Mouse (Mus musculus) E14TG2a.4 (cell line): ENCODE measurements around the gene Tenm4.

Experiments
- H3K27me3 ChIP-seq: 2 replicates; pipeline ENCODE4 v1.6.1; 2014; ENCODE audit warnings: low read length, control low read depth; ENCODE audit not compliant: insufficient read depth
- H3K36me3 ChIP-seq: 2 replicates; pipeline ENCODE4 v1.6.1; 2014; ENCODE audit warnings: low read length, control low read depth; ENCODE audit not compliant: insufficient read depth
- H3K4me1 ChIP-seq: replicated peaks from 2 replicates; pipeline ENCODE4 v1.6.1; 2014; ENCODE audit warnings: low read depth, low read length, control low read depth
- H3K4me3 ChIP-seq: replicated peaks from 2 replicates; pipeline ENCODE4 v1.5.1; 2014; ENCODE audit warnings: mild to moderate bottlenecking, low read length
- H3K9me3 ChIP-seq: 2 replicates; pipeline ENCODE4 v1.6.1; 2014; ENCODE audit warnings: low read length, control low read depth
- CTCF ChIP-seq: conservative IDR thresholded peaks from 2 replicates; pipeline ENCODE4 v1.5.1; 2014; ENCODE audit warnings: low read length
- NANOG ChIP-seq: IDR thresholded peaks from 2 replicates; pipeline ENCODE4 v1.6.1; 2014; ENCODE audit warnings: borderline replicate concordance, low read length, mixed read lengths
- POU5F1 ChIP-seq: IDR thresholded peaks from 2 replicates; pipeline ENCODE4 v1.6.1; 2014; ENCODE audit warnings: low read length, borderline replicate concordance

Gene Tenm4

DNA sequence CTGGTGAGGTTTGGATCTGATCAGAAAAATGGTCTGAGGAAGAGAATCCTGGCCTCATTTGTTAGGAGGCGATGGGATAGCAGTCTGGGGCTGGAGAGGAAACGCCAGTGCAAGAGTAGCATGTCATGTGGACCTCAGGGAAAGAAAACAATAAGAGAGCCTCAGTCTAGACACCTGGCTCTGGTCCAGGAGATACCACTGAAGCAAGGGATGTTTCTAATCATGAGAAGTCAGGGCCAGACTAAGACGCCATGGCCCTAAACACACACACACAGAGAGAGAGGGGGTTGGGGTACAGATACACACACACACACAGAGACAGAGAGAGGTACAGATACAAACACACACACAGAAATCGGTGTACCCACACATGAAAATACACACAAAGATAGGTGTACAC is 689.6 kb downstream of the Tenm4 start:
- H3K4me3 ChIP-seq = no peak overlapping the region
- H3K36me3 ChIP-seq = no peaks in the 10 kb centered on the region
- peaks cover 9% of the 10 kb centered on the region for H3K4me1 ChIP-seq
- no peak for TF ChIP-seq NANOG
- TF ChIP-seq CTCF = no peak
- TF ChIP-seq POU5F1 = no peak
- H3K27me3 ChIP-seq = no peaks in the 10 kb centered on the region
- H3K9me3 ChIP-seq = no peaks in the 10 kb centered on the region

DNA sequence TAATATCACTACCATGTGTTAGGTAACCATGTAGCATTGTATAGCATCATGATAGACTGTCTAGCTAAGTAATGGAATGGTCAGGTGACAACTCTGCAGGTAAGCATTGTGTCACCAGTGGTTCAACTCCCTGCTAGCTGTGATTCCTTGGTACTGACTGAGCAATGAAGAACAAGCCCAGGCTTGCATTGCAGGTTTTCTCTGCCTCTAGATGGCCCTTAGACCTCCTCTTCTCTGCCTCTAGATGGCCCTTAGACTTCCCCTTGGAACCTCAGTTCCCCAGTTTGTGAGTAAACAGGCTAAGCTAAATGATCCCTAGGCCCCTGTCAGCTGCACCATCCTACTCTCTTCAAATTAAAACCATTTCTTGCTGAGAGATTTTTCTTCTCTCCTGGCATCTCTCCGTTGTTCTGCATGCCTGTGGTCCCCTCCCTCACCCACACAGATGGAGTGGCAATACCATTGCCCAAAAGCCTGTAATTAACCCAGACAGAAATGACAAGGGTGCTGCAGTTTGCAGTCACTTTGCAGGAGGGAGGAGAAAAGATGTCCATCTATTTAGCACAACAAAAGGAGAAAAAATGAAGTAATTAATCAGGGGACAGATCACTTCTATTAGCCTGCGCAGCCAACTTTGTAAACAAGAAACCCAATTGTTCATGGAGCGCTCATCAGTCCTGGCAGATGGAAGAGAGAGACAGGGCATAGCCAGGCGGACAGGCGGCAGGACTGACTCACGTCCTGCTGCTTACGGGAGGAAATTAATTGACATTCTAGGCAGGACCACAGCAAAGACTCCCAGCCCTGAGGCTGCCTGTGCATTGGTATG is 694.1 kb downstream of the Tenm4 start:
- no peaks in the 10 kb centered on the region for H3K9me3 ChIP-seq
- TF ChIP-seq CTCF (no peak), NANOG (no peak), POU5F1 (no peak)
- no peak overlapping the region for H3K4me3 ChIP-seq
- H3K36me3 ChIP-seq = peaks cover 7% of the 10 kb centered on the region; the same call in 1 of the 2 replicates
- H3K27me3 ChIP-seq = no peaks in the 10 kb centered on the region
- peaks cover 9% of the 10 kb centered on the region for H3K4me1 ChIP-seq

GRCm38 (mm10) chr7:96869079-96869810 is 698.2 kb downstream of the Tenm4 start:
- peaks cover 14% of the 10 kb centered on the region for H3K36me3 ChIP-seq
- no peak for TF ChIP-seq POU5F1
- no peak for TF ChIP-seq CTCF
- TF ChIP-seq NANOG = no peak
- peaks cover 9% of the 10 kb centered on the region for H3K4me1 ChIP-seq
- H3K9me3 ChIP-seq = no peaks in the 10 kb centered on the region
- no peak overlapping the region for H3K4me3 ChIP-seq
- H3K27me3 ChIP-seq = no peaks in the 10 kb centered on the region

DNA sequence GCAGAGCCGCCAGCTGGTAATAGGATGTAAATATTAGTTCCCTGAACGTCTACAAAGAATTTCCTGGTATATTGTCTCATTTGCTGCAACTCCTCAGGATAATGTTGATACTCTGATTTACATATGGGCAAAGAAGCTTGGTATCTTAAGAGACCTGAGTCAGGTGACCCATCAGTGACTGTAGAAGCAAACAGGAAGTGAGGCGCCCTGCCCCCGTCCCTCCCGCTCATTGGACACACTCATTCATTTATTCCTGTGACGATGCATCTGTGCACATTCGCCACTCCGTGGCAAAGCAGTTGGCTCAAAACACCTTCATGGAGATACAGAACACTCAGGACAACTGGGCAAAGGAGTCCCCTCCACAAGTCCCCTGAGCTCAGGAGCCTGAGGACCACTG is 699.4 kb downstream of the Tenm4 start:
- no peak overlapping the region for H3K4me3 ChIP-seq
- H3K36me3 ChIP-seq = peaks cover 18% of the 10 kb centered on the region
- no peaks in the 10 kb centered on the region for H3K27me3 ChIP-seq
- peaks cover 2% of the 10 kb centered on the region; the same call in 1 of the 2 replicates for H3K4me1 ChIP-seq
- H3K9me3 ChIP-seq = no peaks in the 10 kb centered on the region
- TF ChIP-seq POU5F1 (no peak), CTCF (no peak), NANOG (no peak)

DNA sequence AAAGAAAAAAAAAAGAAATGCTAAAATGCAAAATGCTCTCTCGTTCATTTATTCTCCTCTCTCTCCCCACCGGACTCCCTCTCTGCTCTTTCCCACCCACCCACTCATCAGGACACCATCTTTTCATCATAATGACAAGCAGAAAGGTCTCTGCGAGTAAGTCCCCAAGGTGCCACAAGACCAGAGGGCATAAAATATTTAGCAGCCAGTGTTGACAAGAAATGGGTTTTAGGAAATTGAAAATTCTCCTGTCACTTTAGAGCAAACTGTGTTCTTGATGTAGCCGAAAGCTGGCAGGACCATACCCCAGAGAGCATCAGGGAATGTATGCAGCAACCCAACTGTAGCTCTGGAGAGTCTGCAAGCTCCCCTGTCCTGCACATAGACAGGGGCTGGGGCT is 700.0 kb downstream of the Tenm4 start:
- no peaks in the 10 kb centered on the region for H3K27me3 ChIP-seq
- TF ChIP-seq POU5F1 (no peak), NANOG (no peak), CTCF (no peak)
- H3K36me3 ChIP-seq = peaks cover 18% of the 10 kb centered on the region

GRCm38 (mm10) chr7:96878511-96879276 is 707.6 kb downstream of the Tenm4 start:
- H3K27me3 ChIP-seq = no peaks in the 10 kb centered on the region
- no peak for TF ChIP-seq POU5F1

More for the DNA sequence above, 700.0 kb downstream of the Tenm4 start:
- H3K4me3 ChIP-seq = no peak overlapping the region
- no peaks in the 10 kb centered on the region for H3K9me3 ChIP-seq
- H3K4me1 ChIP-seq = no peaks in the 10 kb centered on the region

GRCm38 (mm10) chr7:96879593-96879992 is 708.5 kb downstream of the Tenm4 start:
- Histone ChIP-seq H3K36me3 (peaks cover under 1% of the 10 kb centered on the region; the same call in 1 of the 2 replicates), H3K27me3 (no peaks in the 10 kb centered on the region), H3K4me1 (no peaks in the 10 kb centered on the region), H3K9me3 (no peaks in the 10 kb centered on the region), H3K4me3 (no peak overlapping the region)
- no peak for TF ChIP-seq CTCF
- TF ChIP-seq POU5F1 = no peak
- TF ChIP-seq NANOG = no peak

More at GRCm38 (mm10) chr7:96878511-96879276, 707.6 kb downstream of the Tenm4 start:
- H3K4me1 ChIP-seq = no peaks in the 10 kb centered on the region
- H3K9me3 ChIP-seq = no peaks in the 10 kb centered on the region
- H3K4me3 ChIP-seq = no peak overlapping the region
- H3K36me3 ChIP-seq = peaks cover 9% of the 10 kb centered on the region

DNA sequence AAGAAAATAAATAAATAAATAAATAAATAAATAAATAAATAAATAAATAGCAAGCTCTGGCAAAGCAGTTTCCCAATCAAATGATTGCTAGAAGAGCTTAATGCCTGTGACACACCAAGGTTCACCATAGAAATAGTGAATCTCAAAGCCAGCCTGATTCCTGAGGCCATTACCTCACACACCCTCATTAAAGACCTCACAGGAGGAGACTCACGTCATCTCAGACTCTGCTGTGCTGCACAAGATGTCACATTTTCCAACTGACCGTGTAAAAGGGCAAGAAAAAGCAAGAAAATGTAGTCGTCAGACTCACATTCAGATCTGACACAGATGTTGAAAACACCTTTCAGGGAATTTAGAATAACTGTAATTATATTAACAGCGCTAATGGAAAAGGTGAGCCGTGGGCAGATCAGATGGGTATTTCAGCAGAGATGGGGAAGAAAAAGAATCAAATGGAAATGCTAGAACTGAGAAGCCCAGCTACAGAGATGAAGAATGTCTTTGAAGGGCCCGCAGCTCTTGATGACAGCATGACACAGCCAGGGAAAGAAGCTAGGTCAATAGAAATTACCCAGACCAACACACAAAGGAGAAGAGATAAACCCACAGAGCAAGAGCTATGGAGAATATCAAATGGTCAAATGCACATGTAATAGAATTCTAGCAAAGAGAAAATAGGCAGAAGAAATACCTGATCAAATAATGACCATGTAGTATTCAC is 709.3 kb downstream of the Tenm4 start:
- no peak for TF ChIP-seq POU5F1
- no peak for TF ChIP-seq NANOG
- TF ChIP-seq CTCF = no peak
- Histone ChIP-seq H3K4me3 (no peak overlapping the region), H3K9me3 (no peaks in the 10 kb centered on the region), H3K27me3 (no peaks in the 10 kb centered on the region), H3K4me1 (no peaks in the 10 kb centered on the region), H3K36me3 (no peaks in the 10 kb centered on the region)
